Mouse (Mus musculus) neural tube, embryonic 14.5 days (tissue): ENCODE measurements at regions not wholly inside any gene's neighbourhood (a gene's known extent, or its start where the extent isn't known, plus 50 kb on each side); places are given as distances from the start of the nearest gene placed in this dataset.

Experiments
- ATAC-seq: fragments of 200-750 bp; cut with Nextera tagmentation; 2 replicates; pipeline ENCODE4 v1.8.0; 2017; ENCODE audit warnings: low read depth, mild to moderate bottlenecking, moderate TSS enrichment, moderate library complexity
- H3K27ac ChIP-seq: fragments of 300-500 bp; sonication (generic); 2 replicates; pipeline ENCODE4 v1.5.1; 2014; ENCODE audit warnings: low read depth, mild to moderate bottlenecking, control low read depth, low read length, moderate library complexity, mixed read lengths
- H3K27me3 ChIP-seq: fragments of 300-500 bp; sonication (generic); 2 replicates; pipeline ENCODE4 v1.6.1; 2014; ENCODE audit warnings: low read length; ENCODE audit not compliant: control insufficient read depth, insufficient read depth
- H3K36me3 ChIP-seq: fragments of 300-500 bp; sonication (generic); 2 replicates; pipeline ENCODE4 v1.6.1; 2014; ENCODE audit warnings: low read length, mixed read lengths; ENCODE audit not compliant: control insufficient read depth, insufficient read depth
- H3K4me1 ChIP-seq: fragments of 300-500 bp; sonication (generic); 2 replicates; pipeline ENCODE4 v1.6.1; 2014; ENCODE audit warnings: low read length; ENCODE audit not compliant: control insufficient read depth, insufficient read depth
- H3K4me2 ChIP-seq: fragments of 300-500 bp; sonication (generic); 2 replicates; pipeline ENCODE4 v1.6.1; 2014; ENCODE audit warnings: mild to moderate bottlenecking, low read depth, low read length, control low read depth
- H3K4me3 ChIP-seq: fragments of 300-500 bp; sonication (generic); 2 replicates; pipeline ENCODE4 v1.5.1; 2014; ENCODE audit warnings: low read depth, low read length, control low read depth, mixed read lengths
- H3K9ac ChIP-seq: fragments of 300-500 bp; sonication (generic); replicated peaks from 2 replicates; pipeline ENCODE4 v1.6.1; 2014; ENCODE audit warnings: low read depth, mild to moderate bottlenecking, control low read depth, low read length, mixed read lengths
- H3K9me3 ChIP-seq: fragments of 300-500 bp; sonication (generic); 2 replicates; pipeline ENCODE4 v1.6.1; 2016; ENCODE audit warnings: low read length; ENCODE audit not compliant: control insufficient read depth
- WGBS: fragments of 180-500 bp; shearing (Covaris S2); extraction: QIAGEN DNeasy Blood & Tissue Kit; methylation state at CpG from one replicate; pipeline ENCODE4 v1.1.7; 2014; 5-methylcytosine and 5-hydroxymethylcytosine counted together

GRCm38 (mm10) chr9:51418923-51419482, 90.3 kb upstream of the 1810046K07Rik start:
- no peak overlapping the region for H3K9ac ChIP-seq
- H3K27ac ChIP-seq: no peak overlapping the region
- no peaks in the 10 kb centered on the region; the same call in 1 of the 2 replicates for H3K4me1 ChIP-seq
- H3K36me3 ChIP-seq: no peaks in the 10 kb centered on the region
- WGBS: 85% methylated on average over 5 of the region's 5 CpGs
- H3K4me2 ChIP-seq: no peak overlapping the region
- ATAC-seq: no peak
- no peaks in the 10 kb centered on the region for H3K27me3 ChIP-seq
- no peaks in the 10 kb centered on the region for H3K9me3 ChIP-seq
- no peak overlapping the region for H3K4me3 ChIP-seq

- no peak overlapping the region for H3K9ac ChIP-seq
- no peak overlapping the region for H3K4me3 ChIP-seq
- 41% methylated on average over 3 of the region's 3 CpGs for WGBS
- H3K4me2 ChIP-seq: no peak overlapping the region
- H3K36me3 ChIP-seq: no peaks in the 10 kb centered on the region
- H3K4me1 ChIP-seq: no peaks in the 10 kb centered on the region; the same call in 1 of the 2 replicates
- no peak overlapping the region for H3K27ac ChIP-seq
- no peaks in the 10 kb centered on the region for H3K27me3 ChIP-seq
- no peaks in the 10 kb centered on the region for H3K9me3 ChIP-seq
- ATAC-seq: no peak
These were observed 93.8 kb upstream of the 1810046K07Rik start for GRCm38 (mm10) chr9:51422553-51422952.

- WGBS: 66% methylated on average over 4 of the region's 4 CpGs
- ATAC-seq: no peak
- H3K4me1 ChIP-seq: no peaks in the 10 kb centered on the region; the same call in 1 of the 2 replicates
- no peaks in the 10 kb centered on the region for H3K36me3 ChIP-seq
- no peak overlapping the region for H3K9ac ChIP-seq
- no peaks in the 10 kb centered on the region for H3K27me3 ChIP-seq
- no peak overlapping the region for H3K4me3 ChIP-seq
- H3K27ac ChIP-seq: no peak overlapping the region
- no peaks in the 10 kb centered on the region for H3K9me3 ChIP-seq
- no peak overlapping the region for H3K4me2 ChIP-seq
These were observed 94.6 kb upstream of the 1810046K07Rik start for GRCm38 (mm10) chr9:51423341-51423740.

- no peaks in the 10 kb centered on the region for H3K9me3 ChIP-seq
- H3K4me1 ChIP-seq: no peaks in the 10 kb centered on the region
- H3K9ac ChIP-seq: no peak overlapping the region
- no peak for ATAC-seq
- no peak overlapping the region for H3K4me2 ChIP-seq
- WGBS: 57% methylated on average over 2 of the region's 2 CpGs
- H3K36me3 ChIP-seq: no peaks in the 10 kb centered on the region
- H3K27me3 ChIP-seq: no peaks in the 10 kb centered on the region
- H3K4me3 ChIP-seq: no peak overlapping the region
- H3K27ac ChIP-seq: no peak overlapping the region
These were observed 101.7 kb upstream of the 1810046K07Rik start for GRCm38 (mm10) chr9:51430426-51430825.

GRCm38 (mm10) chr9:51437130-51437529, 108.4 kb upstream of the 1810046K07Rik start:
- Histone ChIP-seq H3K9ac (no peak overlapping the region), H3K4me3 (no peak overlapping the region), H3K9me3 (no peaks in the 10 kb centered on the region), H3K27ac (no peak overlapping the region), H3K4me1 (peaks cover 6% of the 10 kb centered on the region), H3K27me3 (no peaks in the 10 kb centered on the region), H3K36me3 (no peaks in the 10 kb centered on the region), H3K4me2 (no peak overlapping the region)
- ATAC-seq: no peak
- WGBS: 76% methylated on average over 2 of the region's 2 CpGs

- peak overlapping the region; percentile 35; the same call in 1 of the 2 replicates for H3K27ac ChIP-seq
- ATAC-seq: peak; percentile 85
- H3K4me1 ChIP-seq: peaks cover 6% of the 10 kb centered on the region
- WGBS: 13% methylated on average over 5 of the region's 5 CpGs
- H3K4me3 ChIP-seq: no peak overlapping the region
- H3K27me3 ChIP-seq: no peaks in the 10 kb centered on the region
- no peaks in the 10 kb centered on the region for H3K9me3 ChIP-seq
- no peak overlapping the region for H3K9ac ChIP-seq
- no peak overlapping the region; the same call in 1 of the 2 replicates for H3K4me2 ChIP-seq
- H3K36me3 ChIP-seq: no peaks in the 10 kb centered on the region
These were observed 113.2 kb upstream of the 1810046K07Rik start for GRCm38 (mm10) chr9:51441773-51442381.

- Histone ChIP-seq H3K27me3 (no peaks in the 10 kb centered on the region), H3K36me3 (no peaks in the 10 kb centered on the region), H3K4me1 (no peaks in the 10 kb centered on the region), H3K27ac (no peak overlapping the region), H3K4me3 (no peak overlapping the region), H3K4me2 (no peak overlapping the region), H3K9me3 (no peaks in the 10 kb centered on the region), H3K9ac (no peak overlapping the region)
- 15% methylated on average over 2 of the region's 2 CpGs for WGBS
- no peak for ATAC-seq
These were observed 127.0 kb upstream of the 1810046K07Rik start for GRCm38 (mm10) chr9:51455690-51456089.

GRCm38 (mm10) chr9:51462463-51463024, 133.8 kb upstream of the 1810046K07Rik start:
- Histone ChIP-seq H3K4me2 (no peak overlapping the region), H3K27me3 (no peaks in the 10 kb centered on the region), H3K9ac (no peak overlapping the region), H3K4me3 (no peak overlapping the region), H3K36me3 (no peaks in the 10 kb centered on the region), H3K4me1 (no peaks in the 10 kb centered on the region), H3K9me3 (no peaks in the 10 kb centered on the region), H3K27ac (no peak overlapping the region)
- WGBS: 86% methylated on average over 6 of the region's 6 CpGs
- ATAC-seq: no peak

GRCm38 (mm10) chr9:51470031-51470430, 141.3 kb upstream of the 1810046K07Rik start:
- Histone ChIP-seq H3K4me1 (no peaks in the 10 kb centered on the region), H3K27me3 (no peaks in the 10 kb centered on the region), H3K4me2 (no peak overlapping the region), H3K9me3 (no peaks in the 10 kb centered on the region), H3K4me3 (no peak overlapping the region), H3K27ac (no peak overlapping the region), H3K9ac (no peak overlapping the region), H3K36me3 (no peaks in the 10 kb centered on the region)
- WGBS: 85% methylated on average over 1 of the region's 1 CpGs
- ATAC-seq: no peak
